In the genomic region with DNA sequence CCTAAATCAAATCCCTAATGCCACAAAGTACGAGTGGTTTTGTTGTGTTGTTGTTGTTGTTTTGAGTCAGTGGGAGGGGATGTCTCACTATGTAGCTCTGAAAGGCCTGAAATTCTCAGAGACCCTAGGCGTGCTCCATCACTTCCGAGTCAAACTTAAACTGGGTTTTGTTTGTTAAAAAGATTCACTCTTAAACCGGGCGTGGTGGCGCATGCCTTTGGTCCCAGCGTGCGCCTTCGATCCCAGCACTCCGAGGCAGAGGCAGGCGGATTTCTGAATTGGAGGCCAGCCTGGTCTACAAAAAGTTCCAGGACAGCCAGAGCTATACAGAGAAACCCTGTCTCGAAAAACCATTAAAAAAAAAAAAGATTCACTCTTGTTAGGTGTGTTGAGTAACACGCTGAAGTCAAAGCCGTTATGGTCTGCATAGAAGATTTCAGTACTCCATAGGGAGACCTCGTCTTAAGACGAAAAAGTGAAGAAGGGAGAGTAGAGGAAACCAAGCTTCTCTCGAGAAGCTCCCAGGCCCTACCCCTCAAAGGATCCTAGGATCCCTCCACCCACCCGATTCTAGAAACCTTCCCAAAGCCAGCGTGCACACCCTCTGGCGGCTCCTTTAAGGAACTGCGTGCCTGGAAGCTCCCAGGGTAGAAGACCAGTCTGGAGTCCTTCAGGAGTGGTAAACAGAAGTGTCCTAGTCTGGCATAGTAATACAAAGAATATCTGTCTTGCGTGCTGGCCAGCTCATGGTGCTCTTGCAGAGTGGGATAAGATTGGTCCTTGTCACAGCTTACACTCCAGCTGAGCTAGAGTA, we compare ENCODE assay signal across 8 mouse cellular contexts. TPM values are rescaled to one million over a fixed set of nuclear protein-coding genes. Genes with fewer than 3 reads are reported as not detected.
DNase-seq lines count a peak whose midpoint lies in the region; ATAC-seq lines count a peak whose summit lies in the region.

No protein-coding gene starts in this region.

- ATAC-seq in forebrain, embryonic 14.5 days = peak; percentile 27; the same call in 1 of the 2 replicates
- peak; percentile 40 to 42 for ATAC-seq in hematopoietic stem cell, adult 5-6 weeks (replicated peaks in 1 of 2; ENCODE audit: insufficient read depth in 1 of 2, low FRiP score in 2 of 2, low TSS enrichment in 1 of 2, low read depth in 1 of 2, poor library complexity in 2 of 2, severe bottlenecking in 2 of 2)
- peak; percentile 66 for ATAC-seq in megakaryocyte, adult 5-6 weeks (ENCODE audit: poor library complexity, severe bottlenecking)

- peak overlapping the region; percentile 92 for H3K4me3 ChIP-seq in forebrain, embryonic 14.5 days (ENCODE audit: low read depth, low read length)

- peaks cover 35% of the 10 kb centered on the region for H3K4me1 ChIP-seq in forebrain, embryonic 14.5 days (ENCODE audit: control insufficient read depth, insufficient read depth, low read length)

- peak overlapping the region; percentile 96 for H3K4me2 ChIP-seq in forebrain, embryonic 14.5 days (ENCODE audit: low read length)

- peak overlapping the region; percentile 93 for H3K27ac ChIP-seq in forebrain, embryonic 14.5 days (ENCODE audit: low read depth, low read length)

- WGBS in forebrain, embryonic 14.5 days = 34% methylated on average over 22 of the region's 22 CpGs

- H3K36me3 ChIP-seq in forebrain, embryonic 14.5 days (ENCODE audit: control insufficient read depth, insufficient read depth, low read length) = no peaks in the 10 kb centered on the region

- no peaks in the 10 kb centered on the region for H3K27me3 ChIP-seq in forebrain, embryonic 14.5 days (replicated peaks; ENCODE audit: control insufficient read depth, insufficient read depth, low read length)

- no peaks in the 10 kb centered on the region for H3K9me3 ChIP-seq in forebrain, embryonic 14.5 days (replicated peaks; ENCODE audit: control insufficient read depth, low read length)

- peak; percentile 65 to 75 for DNase-seq in left cerebral cortex, adult 18-20 months (ENCODE audit: low spot score in 2 of 2)
- DNase-seq in left cerebral cortex, adult 8-10 months (ENCODE audit: low spot score in 2 of 2) = no peak
- DNase-seq in cerebellum, adult 18-20 months = peak; percentile 72 to 78
- DNase-seq in forebrain, embryonic 14.5 days (ENCODE audit: low spot score) = peak; percentile 88
- peak; percentile 49 to 80 for DNase-seq in left cerebral cortex, postnatal 10 days (ENCODE audit: extremely low spot score in 1 of 2, low spot score in 2 of 2)
- peak; percentile 65 for DNase-seq in right cerebral cortex, postnatal 14 days

- intact Hi-C loops in left cerebral cortex, postnatal 10 days (cut with DNase I) = loop anchor here (5.0 kb wide), 2 partner anchors 33 to 113 kb away; a partner anchor contains a TSS

- H3K9ac ChIP-seq in forebrain, embryonic 14.5 days (ENCODE audit: low read length) = peak overlapping the region; percentile 93

RNA-seq across cellular contexts. Expression of a gene that starts 0.8 kb away (rescaled TPM):
- 100 to 1,000 TPM in 1 of 2 experiments, 10 to 100 TPM in 1; 97.9 to 106 TPM for total RNA-seq in left cerebral cortex, adult 18-20 months (2021)
- total RNA-seq in left cerebral cortex, adult 8-10 months (2022) = 100 to 1,000 TPM in 2 of 4 experiments, 10 to 100 TPM in 2; 96.1 to 111 (median 101) TPM
- polyA plus RNA-seq in forebrain, embryonic 14.5 days (2014; fragmentation: Nextera tagmentation; extraction: Ambion mirVana) = 6.4 and 9.1 TPM in 2 replicates
- 52.4 and 76.5 TPM in 2 replicates for total RNA-seq in hematopoietic stem cell, adult 5-6 weeks (2017)
- 10 to 100 TPM; 77.0 to 88.7 TPM for total RNA-seq in left cerebral cortex, postnatal 10 days (2021)
- 11.6 and 17.5 TPM in 2 replicates for total RNA-seq in megakaryocyte, adult 5-6 weeks (2015)
- 37.2 and 37.3 TPM in 2 replicates for total RNA-seq in megakaryocyte, adult 5-6 weeks (2017)

RNA-seq across cellular contexts. Expression of a gene that starts 34.4 kb away (rescaled TPM):
- 100 to 1,000 TPM in 1 of 2 experiments, 10 to 100 TPM in 1; 90.8 to 101 TPM for total RNA-seq in left cerebral cortex, adult 18-20 months (2021)
- 100 to 1,000 TPM in 1 of 4 experiments, 10 to 100 TPM in 3; 81.7 to 101 (median 87.0) TPM for total RNA-seq in left cerebral cortex, adult 8-10 months (2022)
- polyA plus RNA-seq in forebrain, embryonic 14.5 days (2014; fragmentation: Nextera tagmentation; extraction: Ambion mirVana) = 145 and 155 TPM in 2 replicates
- total RNA-seq in hematopoietic stem cell, adult 5-6 weeks (2017) = 72.0 and 75.5 TPM in 2 replicates
- 10 to 100 TPM; 53.4 to 60.2 TPM for total RNA-seq in left cerebral cortex, postnatal 10 days (2021)
- total RNA-seq in megakaryocyte, adult 5-6 weeks (2015) = 97.5 and 114 TPM in 2 replicates
- total RNA-seq in megakaryocyte, adult 5-6 weeks (2017) = 48.8 and 50.8 TPM in 2 replicates

RNA-seq across cellular contexts. Expression of a gene that starts 51.1 kb away (rescaled TPM):
- total RNA-seq in left cerebral cortex, adult 18-20 months (2021) = 1 to 10 TPM; 3.4 to 3.9 TPM
- 1 to 10 TPM; 3.8 to 6.6 (median 5.3) TPM for total RNA-seq in left cerebral cortex, adult 8-10 months (2022)
- 0.37 and 0.47 TPM in 2 replicates for polyA plus RNA-seq in forebrain, embryonic 14.5 days (2014; fragmentation: Nextera tagmentation; extraction: Ambion mirVana)
- total RNA-seq in hematopoietic stem cell, adult 5-6 weeks (2017) = 9.6 and 11.1 TPM in 2 replicates
- 1 to 10 TPM; 4.1 to 4.4 TPM for total RNA-seq in left cerebral cortex, postnatal 10 days (2021)
- 147 and 166 TPM in 2 replicates for total RNA-seq in megakaryocyte, adult 5-6 weeks (2015)
- 63.8 and 71.2 TPM in 2 replicates for total RNA-seq in megakaryocyte, adult 5-6 weeks (2017)

Comparison
In these comparisons a context has a peak if more than half of its experiments do, and no peak if none do; other contexts are left out.
1. DNase-seq: peak in left cerebral cortex, adult 18-20 months (2 of 2), cerebellum, adult 18-20 months (2 of 2), forebrain, embryonic 14.5 days (single experiment), left cerebral cortex, postnatal 10 days (2 of 2) and right cerebral cortex, postnatal 14 days (single experiment); none in left cerebral cortex, adult 8-10 months (0 of 2).
2. Peak in every context shown above with its lines, with median percentiles within 50 percentile points of each other: ATAC-seq.